Mouse (Mus musculus) liver, adult 2 months (tissue): ENCODE results near the gene Arhgap21. TPM values are rescaled to one million over a fixed set of nuclear protein-coding genes. Genes with fewer than 3 reads are reported as not detected.
A peak's percentile ranks its signal among the peaks of the same experiment; 100 is the strongest.

ENCODE experiments used
- DNase-seq: peaks from one replicate; pipeline ENCODE4 v3.0.0-alpha.2; 2011; ENCODE audit warnings: low read depth, low spot score; ENCODE audit errors: extremely low read depth
- H3K27ac ChIP-seq: fragments of 200-500 bp; replicated peaks from 2 replicates; pipeline ENCODE4 v1.5.1; 2012; ENCODE audit warnings: low read depth, mild to moderate bottlenecking, control low read depth, inconsistent platforms, low read length; ENCODE audit not compliant: insufficient read depth
- H3K27me3 ChIP-seq: fragments of 200-500 bp; 2 replicates; pipeline ENCODE4 v1.6.1; 2012; ENCODE audit warnings: mild to moderate bottlenecking, moderate library complexity, low read length, inconsistent platforms; ENCODE audit not compliant: control insufficient read depth, insufficient read depth
- H3K36me3 ChIP-seq: fragments of 200-500 bp; 2 replicates; pipeline ENCODE4 v1.6.1; 2012; ENCODE audit warnings: low read length, inconsistent platforms; ENCODE audit not compliant: control insufficient read depth, insufficient read depth
- H3K4me1 ChIP-seq: fragments of 200-500 bp; 2 replicates; pipeline ENCODE4 v1.6.1; 2011; ENCODE audit warnings: low read length; ENCODE audit not compliant: control insufficient read depth, insufficient read depth
- H3K4me3 ChIP-seq: fragments of 200-500 bp; 2 replicates; pipeline ENCODE4 v1.5.1; 2011; ENCODE audit warnings: low read depth, mild to moderate bottlenecking, control low read depth, low read length, moderate library complexity; ENCODE audit not compliant: insufficient read depth
- H3K79me2 ChIP-seq: fragments of 200-500 bp; 2 replicates; pipeline ENCODE4 v1.6.1; 2012; ENCODE audit warnings: inconsistent platforms, mild to moderate bottlenecking, low read length, moderate library complexity; ENCODE audit not compliant: control insufficient read depth, insufficient read depth
- H3K9ac ChIP-seq: fragments of 200-500 bp; 2 replicates; pipeline ENCODE4 v1.6.1; 2012; ENCODE audit warnings: low read depth, mild to moderate bottlenecking, control low read depth, inconsistent platforms, low read length
- CTCF ChIP-seq: fragments of 200-500 bp; IDR thresholded peaks from 2 replicates; pipeline ENCODE4 v1.5.1; 2011; ENCODE audit warnings: low read depth, low read length, control low read depth
- POLR2A ChIP-seq: fragments of 200-500 bp; IDR thresholded peaks from 2 replicates; pipeline ENCODE4 v1.6.1; 2011; ENCODE audit warnings: low read length, control low read depth; ENCODE audit not compliant: insufficient read depth; ENCODE audit errors: extremely low read depth
- WGBS: fragments of 180-500 bp; shearing (Covaris S2); methylation state at CpG from one replicate; pipeline ENCODE4 v1.1.7; 2018; 5-methylcytosine and 5-hydroxymethylcytosine counted together
- polyA plus RNA-seq: library from polyadenylated mRNA; depleted of rRNA; stranded (reverse); fragments of >200 nt; gene quantifications from 2 replicates; pipeline ENCODE4 v1.2.3, GENCODE M21; 2012
- total RNA-seq: library from RNA; depleted of rRNA; stranded (reverse); fragments of >200 nt; gene quantifications from 2 replicates; pipeline ENCODE4 v1.2.3, GENCODE M21; 2014

Gene Arhgap21
- total and polyA plus RNA-seq, 2 experiments, result 7.2 to 19.2 TPM

DNA sequence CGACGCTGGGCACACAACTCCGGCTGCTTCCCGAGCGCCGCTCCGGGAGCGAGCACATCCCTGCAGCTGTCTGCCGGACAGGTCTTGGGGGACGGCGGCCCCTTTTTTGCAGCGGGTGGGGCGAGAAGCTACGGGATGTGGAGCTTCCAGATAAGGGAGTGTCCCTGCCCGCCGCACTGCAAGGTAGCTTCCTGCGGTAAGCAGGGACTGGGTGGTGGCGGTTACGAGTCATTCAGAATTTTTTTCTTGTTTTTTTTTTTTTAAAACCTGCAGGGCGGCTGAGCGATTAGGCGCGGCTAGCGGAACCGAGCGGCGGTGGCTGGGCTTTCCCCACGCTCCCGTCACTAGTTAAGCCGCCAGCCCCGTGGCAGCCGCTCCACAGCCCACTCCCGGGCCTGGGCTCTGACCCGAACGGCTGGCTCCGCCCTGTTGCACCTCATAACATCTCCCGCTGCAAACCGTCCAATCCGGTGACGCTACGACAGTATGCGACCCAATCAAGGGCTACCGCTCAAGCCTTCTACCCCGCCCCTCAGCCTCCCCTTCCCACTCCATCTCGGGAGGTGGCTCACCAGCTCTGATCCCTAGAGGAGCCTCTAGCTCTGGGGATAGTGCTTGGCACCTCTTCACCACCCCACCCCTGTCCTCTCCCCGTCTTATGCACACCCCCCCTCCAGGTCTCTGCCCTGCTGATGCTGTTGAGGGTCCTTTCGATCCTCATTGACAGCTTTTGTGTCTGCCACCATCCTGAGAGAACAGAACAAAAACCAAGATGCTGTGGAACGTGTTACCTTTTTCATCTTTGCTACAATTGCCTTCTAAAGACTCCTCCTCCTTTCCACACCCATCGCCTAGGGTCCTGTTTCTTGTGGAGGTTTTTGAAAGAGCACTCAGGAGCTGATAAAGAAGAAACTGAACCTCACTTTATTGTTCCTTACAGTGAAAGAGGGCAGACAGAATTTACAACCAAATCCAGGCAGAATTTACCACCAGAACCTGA is 820 bp upstream of the Arhgap21 start:
- WGBS, result 2% methylated on average over 49 of the region's 49 CpGs
- no peak for TF ChIP-seq CTCF
- TF ChIP-seq POLR2A, result peak; percentile 81
- Histone ChIP-seq H3K27ac (peak overlapping the region; percentile 84), H3K4me3 (peak overlapping the region; percentile 84), H3K4me1 (peaks cover 11% of the 10 kb centered on the region), H3K79me2 (peaks cover under 1% of the 10 kb centered on the region; the same call in 1 of the 2 replicates), H3K27me3 (no peaks in the 10 kb centered on the region), H3K9ac (peak overlapping the region; percentile 98), H3K36me3 (no peaks in the 10 kb centered on the region)
- peak; percentile 89 for DNase-seq

DNA sequence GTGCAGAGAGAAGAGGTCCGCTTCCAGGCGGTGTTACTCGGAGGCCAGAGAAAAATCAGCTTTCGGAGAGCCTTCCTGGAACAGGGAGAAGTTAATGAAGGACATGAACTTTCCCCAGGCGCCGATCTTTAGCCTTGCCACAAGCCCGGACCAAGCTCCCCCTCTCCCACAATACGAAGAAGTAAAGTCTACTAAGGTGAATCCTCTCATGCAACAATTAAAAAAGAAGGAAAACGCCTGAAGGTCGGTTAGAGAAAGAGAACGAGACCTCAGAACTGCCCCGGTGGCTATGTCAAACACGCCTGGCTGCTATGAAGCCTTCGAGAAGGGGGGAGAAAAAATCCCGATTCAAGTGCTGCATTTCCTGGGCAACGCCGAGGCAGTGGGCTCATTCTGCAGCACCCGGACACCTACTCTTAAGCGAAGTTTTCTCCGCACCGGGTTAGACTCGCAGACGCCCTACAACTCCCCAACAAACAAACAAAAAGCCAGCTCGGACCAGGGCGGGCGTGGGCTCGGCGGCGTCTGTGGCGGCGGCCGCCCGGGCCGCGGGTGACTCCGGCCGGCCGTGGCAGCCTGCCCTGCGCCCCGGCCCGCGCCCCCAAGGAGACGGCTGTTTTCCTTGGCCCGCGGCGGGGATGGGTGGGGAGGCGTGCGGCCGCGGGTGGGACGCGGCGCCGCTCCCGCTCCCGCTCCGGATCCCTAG is 882 bp downstream of the Arhgap21 start:
- Histone ChIP-seq H3K79me2 (peaks cover 3% of the 10 kb centered on the region; the same call in 1 of the 2 replicates), H3K9ac (peak overlapping the region; percentile 98), H3K4me1 (peaks cover 15% of the 10 kb centered on the region), H3K27ac (peak overlapping the region; percentile 84), H3K36me3 (no peaks in the 10 kb centered on the region), H3K27me3 (no peaks in the 10 kb centered on the region), H3K4me3 (peak overlapping the region; percentile 84)
- no peak for TF ChIP-seq POLR2A
- TF ChIP-seq CTCF, result no peak
- peak; percentile 65 for DNase-seq
- under 1% methylated on average over 54 of the region's 57 CpGs for WGBS

DNA sequence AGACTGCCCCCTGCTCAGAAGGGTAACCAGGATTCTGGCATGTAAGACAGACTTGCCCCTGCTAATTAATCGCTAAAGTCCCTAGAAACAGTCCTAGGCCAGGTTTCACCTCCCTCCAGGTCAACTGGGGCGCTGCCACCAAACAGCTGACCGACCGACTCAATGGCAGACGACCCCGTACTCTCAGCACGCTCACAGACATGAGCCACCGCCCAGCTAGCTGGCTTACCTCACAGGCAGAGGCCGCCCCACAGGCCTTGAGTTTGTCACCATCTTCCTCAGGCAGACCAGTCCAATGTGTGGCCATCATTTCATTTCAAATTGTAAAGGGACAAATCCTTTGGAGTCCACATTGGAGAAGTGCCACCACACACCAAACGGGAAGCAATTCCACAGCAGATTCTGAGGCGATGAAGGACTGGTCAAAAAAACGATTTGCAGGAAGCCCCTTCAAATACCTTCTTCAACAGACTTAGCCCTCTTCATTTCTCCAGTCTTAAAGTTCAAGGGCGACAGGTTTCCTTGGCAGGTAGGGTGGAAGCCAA is 1.5 kb downstream of the Arhgap21 start:
- Histone ChIP-seq H3K4me1 (peaks cover 19% of the 10 kb centered on the region), H3K79me2 (peaks cover 8% of the 10 kb centered on the region; the same call in 1 of the 2 replicates), H3K4me3 (peak overlapping the region; percentile 84), H3K27ac (peak overlapping the region; percentile 84), H3K9ac (peak overlapping the region; percentile 98), H3K36me3 (no peaks in the 10 kb centered on the region), H3K27me3 (no peaks in the 10 kb centered on the region)
- TF ChIP-seq POLR2A, result no peak
- DNase-seq, result peak; percentile 44
- WGBS, result 4% methylated on average over 13 of the region's 13 CpGs

DNA sequence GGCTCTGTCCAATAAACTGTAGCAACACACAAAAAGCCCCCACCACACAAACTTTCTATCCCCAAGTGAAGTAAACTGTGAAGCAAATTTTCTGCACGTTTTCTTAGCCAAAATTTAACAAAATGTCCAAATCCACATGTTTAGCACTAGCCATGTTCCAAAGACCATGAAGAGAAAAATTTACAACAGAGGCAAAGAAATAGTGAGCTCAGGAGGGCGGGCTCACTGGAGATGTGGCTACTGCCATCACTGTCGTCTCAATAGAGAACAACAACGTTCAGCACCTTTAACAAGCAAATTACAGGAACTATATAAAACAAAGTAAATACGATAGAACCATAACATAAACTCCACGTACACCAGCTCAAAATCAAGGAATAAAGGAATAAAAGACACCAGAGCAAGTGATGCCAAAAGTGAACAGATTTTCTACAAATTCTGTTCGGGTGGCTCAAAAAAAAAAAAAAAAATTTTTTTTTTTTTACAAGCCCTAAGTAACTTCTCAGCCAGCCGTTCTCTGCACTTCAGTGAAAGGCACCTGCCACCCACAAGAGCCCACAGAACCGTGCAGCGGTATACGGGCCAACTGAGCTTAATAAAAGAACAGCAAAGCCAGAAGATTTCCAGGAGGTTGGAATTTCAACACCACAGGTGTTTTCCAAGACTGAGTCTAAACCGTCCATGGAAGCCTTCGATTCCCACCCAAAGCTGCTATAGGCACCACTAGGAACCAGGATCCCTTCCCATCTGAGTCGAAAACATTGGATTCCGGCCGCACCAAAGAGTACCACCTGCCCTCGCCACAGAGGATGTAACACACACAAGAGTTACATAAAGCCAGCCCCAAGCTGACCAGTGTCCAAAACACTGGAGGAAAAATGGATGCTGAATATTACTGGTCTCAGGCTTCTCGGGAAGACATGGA is 2.2 kb downstream of the Arhgap21 start:
- H3K27ac ChIP-seq, result peak overlapping the region; percentile 84
- H3K79me2 ChIP-seq, result peaks cover 12% of the 10 kb centered on the region
- TF ChIP-seq CTCF (no peak), POLR2A (no peak)
- no peaks in the 10 kb centered on the region for H3K27me3 ChIP-seq
- peak overlapping the region; percentile 98 for H3K9ac ChIP-seq
- peaks cover 23% of the 10 kb centered on the region for H3K4me1 ChIP-seq
- DNase-seq, result no peak
- H3K4me3 ChIP-seq, result peak overlapping the region; percentile 84
- WGBS, result 31% methylated on average over 18 of the region's 18 CpGs
- no peaks in the 10 kb centered on the region for H3K36me3 ChIP-seq

DNA sequence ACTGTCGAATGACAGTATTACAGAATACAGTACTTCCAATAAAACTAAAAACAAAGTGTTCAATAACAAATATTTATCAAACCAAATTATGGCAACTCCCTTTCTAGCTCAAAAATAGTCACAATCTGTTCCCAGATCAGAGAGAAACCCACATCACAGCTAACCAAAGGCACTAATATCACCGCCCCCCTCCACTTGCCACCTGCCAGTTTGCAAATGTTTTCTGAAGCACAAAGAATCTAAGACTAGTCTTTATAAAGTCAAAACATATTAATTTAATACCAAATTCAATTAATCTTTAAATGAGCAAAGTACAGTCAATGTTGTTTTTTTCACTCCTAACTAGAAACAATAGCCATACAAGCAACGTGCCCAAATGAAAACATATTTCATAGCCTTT is 3.3 kb downstream of the Arhgap21 start:
- H3K4me1 ChIP-seq, result peaks cover 25% of the 10 kb centered on the region
- H3K27me3 ChIP-seq, result no peaks in the 10 kb centered on the region
- TF ChIP-seq CTCF (no peak), POLR2A (no peak)
- H3K79me2 ChIP-seq, result peaks cover 16% of the 10 kb centered on the region
- H3K4me3 ChIP-seq, result no peak overlapping the region
- no peaks in the 10 kb centered on the region for H3K36me3 ChIP-seq
- 75% methylated on average over 3 of the region's 3 CpGs for WGBS
- DNase-seq, result no peak
- no peak overlapping the region for H3K9ac ChIP-seq
- no peak overlapping the region for H3K27ac ChIP-seq
